Mouse (Mus musculus): ENCODE data around the gene Plxnc1.

Gene Plxnc1

DNA sequence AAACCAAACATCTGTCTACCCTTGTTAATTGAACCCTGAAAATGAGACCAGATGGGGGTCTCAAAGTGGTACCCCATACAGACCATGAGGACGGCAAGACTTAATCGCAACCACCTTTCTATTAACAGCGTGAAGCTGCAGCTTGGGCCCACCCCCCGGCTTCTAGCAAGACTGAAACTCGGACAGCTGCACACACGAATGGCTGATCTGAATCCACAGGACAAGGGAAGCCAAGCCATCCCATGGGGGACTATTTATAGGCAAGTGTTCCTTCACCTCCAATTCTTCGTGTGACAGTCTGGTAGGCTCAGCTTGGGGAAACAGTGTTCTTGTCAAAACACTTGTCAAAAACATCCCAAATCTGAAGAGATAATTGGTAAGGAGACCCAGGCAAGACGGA is 24.1 kb downstream of the Plxnc1 start:
- no peak for DNase-seq (ENCODE audit: low spot score in 2 of 2)

DNA sequence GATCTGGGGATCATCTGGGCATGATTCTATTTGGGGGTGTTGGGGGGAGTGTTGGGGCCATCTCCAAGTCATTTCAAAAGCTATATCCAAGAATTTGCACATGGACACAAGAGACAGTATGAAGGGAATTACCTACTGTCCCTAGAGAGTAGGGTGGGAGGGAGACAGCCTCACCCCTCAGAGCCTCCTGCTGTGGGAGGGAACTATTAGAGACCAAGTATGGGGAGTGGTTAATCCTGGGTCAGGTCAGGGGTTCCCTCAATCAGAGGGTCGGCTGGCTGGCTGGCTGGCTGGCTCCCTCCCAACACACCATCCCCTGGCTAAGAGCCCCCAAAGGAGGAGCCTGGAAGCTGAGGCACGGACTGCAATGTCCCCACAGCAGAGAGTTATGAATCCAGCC is 24.7 kb downstream of the Plxnc1 start:
- DNase-seq (ENCODE audit: low spot score in 2 of 2), result no peak

DNA sequence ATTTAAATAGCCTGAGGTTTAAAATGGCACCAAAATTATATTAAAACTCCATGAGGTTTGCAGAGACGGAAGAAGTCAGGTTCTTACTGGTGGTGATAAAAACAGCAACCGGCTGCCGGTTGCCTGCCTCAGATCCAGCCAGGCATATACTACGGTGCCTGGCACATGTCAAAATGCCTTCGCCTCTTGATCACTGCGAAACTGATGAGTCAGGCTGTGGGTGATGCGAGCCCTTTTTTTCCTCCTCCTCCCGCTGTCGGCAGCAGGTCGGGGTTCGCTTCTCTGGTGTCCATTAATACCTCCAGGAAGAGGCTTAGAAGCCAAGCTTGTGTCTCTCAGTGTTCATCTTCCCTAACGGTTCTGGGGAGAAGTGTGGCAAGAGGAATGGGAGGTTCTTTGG is 25.1 kb downstream of the Plxnc1 start:
- DNase-seq (ENCODE audit: low spot score in 2 of 2), result peak; percentile 83 to 86

DNA sequence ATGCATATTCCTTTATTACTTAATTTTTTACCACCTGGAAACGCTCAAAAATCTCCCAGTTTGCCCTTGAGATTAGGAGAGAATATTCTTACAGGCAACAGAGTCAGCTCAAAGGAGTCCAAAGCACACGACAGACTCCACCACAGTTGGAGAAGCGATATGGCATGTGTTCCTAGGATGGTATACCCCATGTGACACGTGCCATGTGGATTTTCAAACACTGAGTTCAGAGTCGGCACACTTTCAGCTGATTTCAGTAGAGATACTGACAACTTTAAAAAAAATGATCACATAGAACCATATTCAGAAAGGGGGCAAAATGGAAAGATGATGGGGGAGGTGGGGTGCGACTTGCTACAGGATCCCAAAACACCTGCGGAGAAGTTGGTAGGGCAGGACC is 26.0 kb downstream of the Plxnc1 start:
- DNase-seq (ENCODE audit: low spot score in 2 of 2), result no peak

- DNase-seq (ENCODE audit: low spot score in 2 of 2), result no peak
Measured at GRCm38 (mm10) chr10:94917990-94918389, 26.6 kb downstream of the Plxnc1 start.

DNA sequence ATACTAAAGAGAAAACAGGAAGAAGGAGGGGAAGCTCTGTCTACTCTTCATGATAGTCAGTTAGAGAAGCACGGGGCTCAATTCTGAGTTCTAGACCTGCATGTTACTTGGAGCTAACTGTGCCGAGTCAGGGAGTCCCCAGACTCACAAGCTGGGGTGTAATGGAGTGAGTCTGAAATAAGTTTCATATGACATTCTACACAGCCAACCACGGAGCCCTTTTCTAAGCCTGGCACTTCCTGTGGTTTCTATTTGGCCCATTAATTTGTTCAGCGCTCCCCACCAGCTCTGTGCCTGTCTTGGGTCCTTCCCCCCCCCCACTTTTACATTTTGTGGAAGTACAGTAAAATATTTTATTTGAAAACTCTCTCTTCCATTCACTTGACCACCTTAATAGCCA is 27.3 kb downstream of the Plxnc1 start:
- no peak for DNase-seq (ENCODE audit: low spot score in 2 of 2)

DNA sequence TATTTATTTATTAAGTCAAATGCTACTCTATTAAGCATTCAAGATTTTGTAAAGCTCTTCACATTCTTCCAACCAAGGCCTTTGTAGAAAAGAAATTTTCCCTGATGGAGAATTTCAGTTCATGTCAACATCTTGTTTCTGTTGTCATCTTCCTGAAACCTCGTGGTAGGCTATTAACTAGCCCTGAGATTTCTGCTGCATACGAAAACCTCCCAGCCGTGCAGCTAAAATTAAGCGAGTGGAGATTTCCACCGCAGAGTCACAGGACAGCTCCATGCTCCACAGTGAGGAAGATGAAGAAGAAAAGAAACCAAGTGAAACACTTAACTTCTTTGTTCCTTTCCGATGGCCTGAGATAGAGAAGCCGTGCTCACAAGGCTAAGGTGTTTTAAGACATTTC is 28.0 kb downstream of the Plxnc1 start:
- DNase-seq (ENCODE audit: low spot score in 2 of 2), result no peak

- no peak for DNase-seq (ENCODE audit: low spot score in 2 of 2)
Measured at GRCm38 (mm10) chr10:94915746-94916145, 28.9 kb downstream of the Plxnc1 start.

GRCm38 (mm10) chr10:94914081-94914480 is 30.6 kb downstream of the Plxnc1 start:
- no peak for DNase-seq (ENCODE audit: low spot score in 2 of 2)

- DNase-seq (ENCODE audit: low spot score in 2 of 2), result no peak
Measured at GRCm38 (mm10) chr10:94913336-94913739, 31.3 kb downstream of the Plxnc1 start.

DNA sequence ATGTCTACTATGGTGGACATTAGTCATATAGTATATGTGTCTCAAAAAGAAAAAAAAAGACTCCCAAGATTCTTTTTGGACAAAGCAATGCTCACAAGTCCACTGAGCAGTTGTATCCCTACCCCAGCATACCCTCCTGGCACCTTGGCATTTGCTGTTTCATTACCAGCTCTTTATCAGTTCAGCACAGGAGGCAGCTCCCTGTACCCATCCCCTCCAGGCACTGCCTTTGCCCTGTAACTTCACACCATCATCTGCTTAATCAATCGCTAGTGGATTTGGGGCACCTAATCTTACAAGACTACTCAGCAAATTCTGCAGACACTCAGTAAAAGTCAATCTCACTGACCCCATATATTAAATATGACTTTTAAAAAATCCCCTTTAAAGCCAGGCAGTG is 32.1 kb downstream of the Plxnc1 start:
- DNase-seq (ENCODE audit: low spot score in 2 of 2), result peak in 1 of 2 experiments; percentile 69

GRCm38 (mm10) chr10:94911102-94911501 is 33.5 kb downstream of the Plxnc1 start:
- DNase-seq (ENCODE audit: low spot score in 2 of 2), result no peak

DNA sequence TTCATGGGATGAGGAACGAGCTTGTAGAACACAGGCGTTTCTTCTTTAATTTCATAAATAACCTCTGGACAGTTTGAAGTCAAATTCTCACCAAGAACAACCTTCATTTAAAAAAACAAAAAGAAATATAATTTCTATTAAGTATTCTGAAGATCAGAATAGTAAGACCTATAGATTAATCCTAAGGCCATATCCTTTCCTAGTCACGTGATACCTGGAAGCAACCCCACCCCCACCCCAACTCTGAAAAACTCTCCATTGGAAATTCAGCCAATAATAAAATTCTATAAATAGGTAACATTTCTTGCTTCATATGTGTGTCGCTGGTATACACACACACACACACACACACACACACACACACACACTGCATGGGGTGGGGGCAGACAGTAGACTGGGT is 34.1 kb downstream of the Plxnc1 start:
- DNase-seq (ENCODE audit: low spot score in 2 of 2), result no peak

DNA sequence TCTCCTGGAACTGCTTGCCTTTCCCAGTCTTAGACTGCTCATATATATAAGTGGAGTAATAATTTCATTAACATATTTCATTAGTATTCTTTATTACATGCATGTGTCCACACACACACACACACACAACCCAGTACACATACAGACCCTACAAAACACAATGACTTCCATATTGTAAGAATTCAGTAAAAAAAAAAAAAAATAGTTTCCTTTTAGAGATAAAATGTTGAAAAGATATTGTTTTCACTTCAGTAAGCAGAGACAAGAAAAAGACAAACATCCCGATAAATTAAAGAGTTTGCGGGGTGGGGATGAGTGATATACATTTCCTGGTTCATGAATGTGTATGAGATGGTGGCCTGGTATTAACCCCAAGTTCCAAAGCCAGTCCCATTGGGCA is 34.8 kb downstream of the Plxnc1 start:
- DNase-seq (ENCODE audit: low spot score in 2 of 2), result no peak

DNA sequence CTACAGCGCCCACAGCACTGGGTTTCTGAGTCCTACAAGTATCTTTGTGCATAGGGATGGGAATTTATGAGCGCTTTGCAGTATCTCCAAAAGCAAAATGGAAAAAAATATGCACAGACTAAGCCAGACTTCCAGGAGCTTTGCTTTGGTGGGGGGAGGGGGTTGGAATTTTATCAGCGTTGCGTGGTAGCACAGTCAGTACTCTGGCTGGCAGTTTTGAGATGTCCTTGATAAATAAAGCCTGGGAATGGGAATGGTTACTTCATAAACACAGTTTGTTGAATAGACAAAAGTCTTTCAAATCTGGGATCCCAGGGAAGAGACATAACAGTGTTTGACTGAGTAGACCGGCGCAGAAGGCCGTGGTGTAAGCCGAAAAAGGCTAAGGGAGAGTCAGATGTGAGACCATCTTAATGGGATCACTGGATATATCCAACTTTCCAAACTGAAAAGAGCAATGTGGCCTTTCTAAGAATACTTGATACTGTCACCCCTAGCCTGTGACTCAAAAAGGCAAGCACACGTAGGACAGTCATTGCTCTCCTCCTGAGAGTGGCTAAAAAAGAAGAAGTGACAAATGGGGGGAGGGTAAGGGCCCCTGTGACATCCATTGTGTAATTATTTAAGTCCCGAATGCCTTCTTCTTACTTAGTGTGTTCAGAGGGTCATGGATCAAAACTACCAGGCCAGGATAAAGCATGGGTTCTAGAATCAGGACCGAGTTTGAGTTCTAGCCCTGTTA is 35.5 kb downstream of the Plxnc1 start:
- no peak for DNase-seq (ENCODE audit: low spot score in 2 of 2)

DNA sequence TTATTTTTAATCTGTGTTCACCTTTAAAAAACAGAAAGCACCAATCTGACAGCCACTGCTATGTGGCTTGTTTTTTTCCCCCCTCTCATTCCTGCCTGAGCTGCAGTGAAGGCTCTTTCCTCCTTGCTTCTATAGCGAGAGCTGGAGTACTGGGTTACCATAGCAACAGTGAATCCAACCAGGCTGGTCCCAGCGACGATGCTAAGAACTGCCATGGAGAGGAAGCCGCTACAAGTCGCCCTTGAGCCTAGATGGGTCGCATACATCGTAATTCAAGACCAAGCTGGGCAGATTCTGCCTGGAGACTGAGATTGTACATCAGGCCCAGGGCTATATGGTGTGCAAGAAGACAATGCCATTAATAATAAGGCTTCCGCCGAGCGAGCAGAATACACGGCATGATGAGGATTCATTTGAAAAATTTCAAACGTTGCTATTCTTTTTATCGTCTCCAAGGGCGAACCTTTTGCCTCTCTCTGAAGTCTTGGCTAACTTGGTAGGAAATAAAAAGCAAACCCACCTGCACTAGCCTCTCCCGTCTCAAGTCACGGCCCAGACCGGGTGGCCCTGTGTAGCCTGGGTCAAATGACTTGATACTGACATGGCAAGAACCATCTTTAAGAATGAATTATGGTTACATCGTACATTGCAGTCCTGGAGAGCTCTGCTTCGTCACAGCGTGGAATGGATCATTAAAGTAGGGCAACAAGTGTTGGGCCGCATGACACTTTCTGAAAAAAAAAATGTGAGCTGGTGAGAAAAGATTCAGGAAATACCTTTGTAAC is 38.8 kb downstream of the Plxnc1 start:
- DNase-seq (ENCODE audit: low spot score in 2 of 2), result no peak

- no peak for DNase-seq (ENCODE audit: low spot score in 2 of 2)
Measured at GRCm38 (mm10) chr10:94905219-94905618, 39.4 kb downstream of the Plxnc1 start.

DNA sequence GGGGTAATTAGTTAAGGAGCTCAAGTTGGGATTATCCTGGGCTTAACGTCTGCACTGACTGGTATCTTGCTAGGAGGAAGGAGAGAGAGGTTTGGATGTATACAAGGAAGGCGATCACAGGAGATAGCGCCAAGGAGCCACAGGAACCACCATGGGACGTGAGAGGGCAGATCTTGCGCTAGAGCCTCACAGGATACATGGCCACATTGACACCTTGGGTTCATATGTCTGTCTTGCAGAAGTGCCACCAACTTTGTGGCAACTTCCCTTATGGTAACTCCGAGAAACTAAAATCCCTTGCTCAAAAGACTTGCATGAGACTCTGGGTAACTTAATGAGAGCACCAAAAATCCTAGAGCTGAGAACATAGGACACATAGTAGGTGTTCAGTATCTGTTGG is 47.7 kb downstream of the Plxnc1 start:
- no peak for DNase-seq (ENCODE audit: low spot score in 2 of 2)

GRCm38 (mm10) chr10:94896311-94896710 is 48.3 kb downstream of the Plxnc1 start:
- no peak for DNase-seq (ENCODE audit: low spot score in 2 of 2)

GRCm38 (mm10) chr10:94895876-94896275 is 48.8 kb downstream of the Plxnc1 start:
- no peak for DNase-seq (ENCODE audit: low spot score in 2 of 2)

DNA sequence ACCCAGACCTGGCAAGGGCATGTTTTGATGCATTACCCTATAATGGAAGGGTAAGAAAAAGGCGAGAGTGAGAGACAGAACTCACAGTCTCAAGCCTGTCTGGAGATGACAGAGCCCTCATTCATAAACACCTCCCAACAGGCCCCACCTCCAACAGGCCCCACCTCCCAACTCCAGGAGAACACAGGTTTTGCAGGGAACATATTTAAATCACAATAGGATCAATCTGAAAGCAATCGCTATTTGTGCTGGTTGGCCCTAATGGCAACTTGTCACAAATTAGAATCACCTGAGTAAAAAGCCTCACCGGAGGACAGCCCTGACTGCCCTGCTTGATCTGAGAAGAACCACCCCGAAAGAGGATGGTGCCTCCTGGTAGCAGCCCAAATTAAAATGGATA is 54.9 kb downstream of the Plxnc1 start:
- no peak for DNase-seq (ENCODE audit: low spot score in 2 of 2)

GRCm38 (mm10) chr10:94883216-94883615 is 61.4 kb downstream of the Plxnc1 start:
- DNase-seq (ENCODE audit: low spot score in 2 of 2), result no peak

DNA sequence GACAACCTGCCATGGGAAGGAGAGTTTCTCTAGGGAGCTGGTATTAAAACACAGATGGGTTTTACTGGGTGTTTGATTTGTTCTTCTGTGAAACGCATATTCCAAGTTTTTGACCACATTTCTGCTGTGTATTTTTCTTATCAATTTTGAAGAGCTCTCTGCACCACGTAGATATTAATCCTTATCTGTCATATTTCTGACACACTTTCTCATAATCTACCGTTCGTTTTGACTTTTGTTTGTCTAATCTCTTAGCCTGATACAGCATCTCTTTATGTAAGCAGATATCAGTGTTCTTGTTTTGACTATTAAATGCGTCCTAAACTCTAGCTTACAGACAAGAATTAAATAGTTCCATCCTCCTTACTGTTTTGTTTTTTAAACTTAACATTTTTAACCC is 73.1 kb downstream of the Plxnc1 start:
- DNase-seq (ENCODE audit: low spot score in 2 of 2), result no peak
